Mouse (Mus musculus): ENCODE results near the gene Rgs13. TPM values are rescaled to one million over a fixed set of nuclear protein-coding genes. Genes with fewer than 3 reads are reported as not detected.

The Rgs13 gene
- total and polyA plus RNA-seq, 3 experiments, result 0.30 to 20.4 (median 6.6) TPM

DNA sequence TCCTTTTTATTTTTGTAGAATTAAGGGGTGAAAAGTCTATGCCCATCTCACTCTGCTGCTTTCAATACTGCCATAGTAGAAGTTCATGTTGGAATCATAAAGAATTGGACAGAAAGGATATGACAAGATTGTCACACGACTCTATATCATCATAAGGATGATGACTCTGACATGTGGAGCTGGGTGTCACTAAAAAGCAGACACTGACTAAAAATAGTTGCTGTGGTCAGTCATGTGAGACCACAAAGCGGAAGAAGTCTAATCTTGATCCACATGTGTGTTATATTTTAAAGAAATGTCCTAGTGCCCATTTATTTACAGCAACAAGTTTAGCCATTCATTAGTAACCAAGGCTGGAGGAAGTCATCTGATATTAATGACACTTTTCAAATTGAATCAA, 23.3 kb upstream of the Rgs13 start:
- H3K4me1 ChIP-seq (ENCODE audit: insufficient read depth, low read depth, low read length), result peaks cover 9% of the 10 kb centered on the region; the same call in 1 of the 2 replicates
- no peaks in the 10 kb centered on the region for H3K36me3 ChIP-seq (replicated peaks)
- DNase-seq (ENCODE audit: low spot score) (no peak), ATAC-seq (ENCODE audit: extremely low read depth, insufficient number of reproducible peaks, low FRiP score, poor library complexity, severe bottlenecking) (peak; percentile 88)
- H3K4me3 ChIP-seq (ENCODE audit: low read depth, low read length), result no peak overlapping the region
- no peaks in the 10 kb centered on the region for H3K9me3 ChIP-seq (replicated peaks)
- no peak for TF ChIP-seq POLR2AphosphoS5 (IDR thresholded peaks at IDR 0.05; ENCODE audit: insufficient replicate concordance, low read depth, low read length)
- TF ChIP-seq TAL1 (conservative IDR thresholded peaks at IDR 0.05; ENCODE audit: low read depth, low read length), result no peak
- TF ChIP-seq GATA2 (IDR thresholded peaks at IDR 0.05; ENCODE audit: borderline replicate concordance, low read depth, low read length), result no peak
- TF ChIP-seq CTCF (IDR thresholded peaks at IDR 0.05; ENCODE audit: low read depth, low read length), result no peak
- no peak for TF ChIP-seq GATA1 (IDR thresholded peaks at IDR 0.05; ENCODE audit: borderline replicate concordance, low read length)
- no peaks in the 10 kb centered on the region for H3K27me3 ChIP-seq (ENCODE audit: insufficient read depth, low read length)

DNA sequence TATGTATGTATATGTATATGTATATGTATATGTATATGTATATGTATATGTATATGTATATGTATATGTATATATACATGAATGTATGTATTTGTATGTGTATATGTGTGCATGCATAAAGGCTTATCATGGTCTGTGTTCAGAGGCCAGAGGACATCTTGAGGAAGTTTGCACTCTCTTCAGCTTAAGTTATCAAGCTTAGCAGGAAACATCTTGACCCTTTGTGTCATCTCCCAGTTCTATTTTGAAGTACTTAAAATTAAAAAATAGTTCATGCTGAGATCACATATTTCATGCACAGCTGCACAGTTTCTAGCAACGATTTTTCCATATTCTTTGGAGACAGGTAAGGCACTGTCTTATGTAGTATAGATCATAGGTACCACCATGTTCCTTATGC, 22.4 kb upstream of the Rgs13 start:
- no peak for TF ChIP-seq CTCF (IDR thresholded peaks at IDR 0.05; ENCODE audit: low read depth, low read length)
- TF ChIP-seq GATA2 (IDR thresholded peaks at IDR 0.05; ENCODE audit: borderline replicate concordance, low read depth, low read length), result no peak
- no peak for TF ChIP-seq POLR2AphosphoS5 (IDR thresholded peaks at IDR 0.05; ENCODE audit: insufficient replicate concordance, low read depth, low read length)
- no peak for TF ChIP-seq TAL1 (conservative IDR thresholded peaks at IDR 0.05; ENCODE audit: low read depth, low read length)
- no peak for TF ChIP-seq GATA1 (IDR thresholded peaks at IDR 0.05; ENCODE audit: borderline replicate concordance, low read length)
- DNase-seq (ENCODE audit: low spot score) (no peak), ATAC-seq (ENCODE audit: extremely low read depth, insufficient number of reproducible peaks, low FRiP score, poor library complexity, severe bottlenecking) (no peak)
- H3K36me3 ChIP-seq (replicated peaks), result no peaks in the 10 kb centered on the region
- no peak overlapping the region for H3K4me3 ChIP-seq (ENCODE audit: low read depth, low read length)
- H3K27me3 ChIP-seq (ENCODE audit: insufficient read depth, low read length), result no peaks in the 10 kb centered on the region
- H3K9me3 ChIP-seq (replicated peaks), result no peaks in the 10 kb centered on the region
- H3K4me1 ChIP-seq (ENCODE audit: insufficient read depth, low read depth, low read length), result peaks cover 9% of the 10 kb centered on the region; the same call in 1 of the 2 replicates

DNA sequence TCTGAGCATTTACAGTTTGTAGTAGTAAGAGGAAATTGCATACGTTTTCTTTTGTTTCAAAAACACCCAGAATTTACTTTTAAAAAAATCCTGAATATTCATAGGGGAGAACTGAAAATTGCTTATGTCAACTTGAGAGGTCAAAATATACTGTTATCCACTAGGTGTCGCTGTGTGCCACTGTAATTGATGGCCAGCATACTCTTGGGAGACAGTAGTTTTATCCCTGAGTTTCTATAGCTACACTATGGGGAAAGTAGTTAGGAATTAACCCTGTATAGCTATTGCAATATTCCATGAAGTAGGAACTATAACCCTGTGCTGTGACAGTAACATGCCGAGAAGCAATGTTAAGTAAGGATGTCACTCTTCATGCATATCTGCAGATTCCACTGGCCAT, 20.5 kb upstream of the Rgs13 start:
- H3K36me3 ChIP-seq (replicated peaks), result no peaks in the 10 kb centered on the region
- H3K4me1 ChIP-seq (ENCODE audit: insufficient read depth, low read depth, low read length), result peaks cover 9% of the 10 kb centered on the region; the same call in 1 of the 2 replicates
- ATAC-seq (ENCODE audit: extremely low read depth, insufficient number of reproducible peaks, low FRiP score, poor library complexity, severe bottlenecking) (no peak), DNase-seq (ENCODE audit: low spot score) (no peak)
- H3K27me3 ChIP-seq (ENCODE audit: insufficient read depth, low read length), result no peaks in the 10 kb centered on the region
- peak; percentile 55 for TF ChIP-seq CTCF (IDR thresholded peaks at IDR 0.05; ENCODE audit: low read depth, low read length)
- no peak for TF ChIP-seq GATA1 (IDR thresholded peaks at IDR 0.05; ENCODE audit: borderline replicate concordance, low read length)
- H3K9me3 ChIP-seq (replicated peaks), result no peaks in the 10 kb centered on the region
- no peak overlapping the region for H3K4me3 ChIP-seq (ENCODE audit: low read depth, low read length)

DNA sequence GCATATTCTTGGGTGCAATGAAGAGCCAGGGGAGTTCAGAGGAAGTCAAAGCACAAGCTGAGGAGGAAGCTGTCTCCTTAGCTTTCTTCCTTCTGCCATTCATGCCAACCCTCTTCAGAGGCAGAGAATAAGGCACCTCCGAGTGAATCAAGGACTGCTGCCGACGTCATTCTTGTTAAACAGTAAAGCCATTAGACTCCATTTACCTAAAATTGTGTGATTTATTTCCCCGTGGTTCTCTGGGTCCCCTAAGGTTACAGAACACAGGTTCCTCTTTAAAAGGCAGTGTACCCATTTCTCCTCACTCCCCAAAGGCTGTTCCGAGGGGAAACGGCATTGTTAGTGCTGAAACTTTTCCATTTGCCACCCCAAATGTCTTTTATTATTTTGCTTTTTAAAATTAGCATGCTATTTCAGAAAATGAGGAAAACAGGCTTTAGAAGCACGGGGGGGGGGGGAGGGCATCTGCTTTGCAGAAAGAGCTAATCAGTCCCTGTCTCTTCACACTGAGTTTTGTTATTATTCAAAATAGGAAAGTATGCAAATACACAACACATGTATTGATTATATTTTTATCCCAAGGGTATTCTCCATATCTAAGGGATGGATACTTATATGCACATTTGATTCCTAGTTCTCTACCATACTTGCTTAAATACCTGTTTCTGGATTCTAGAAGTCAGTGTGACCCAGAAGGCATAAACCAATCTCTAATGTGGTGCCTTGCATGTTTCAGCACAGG, 9.7 kb upstream of the Rgs13 start:
- Histone ChIP-seq H3K4me1 (ENCODE audit: insufficient read depth, low read depth, low read length) (peaks cover 16% of the 10 kb centered on the region), H3K4me3 (ENCODE audit: low read depth, low read length) (no peak overlapping the region), H3K36me3 (replicated peaks) (no peaks in the 10 kb centered on the region), H3K27me3 (ENCODE audit: insufficient read depth, low read length) (no peaks in the 10 kb centered on the region), H3K9me3 (replicated peaks) (no peaks in the 10 kb centered on the region)
- ATAC-seq (ENCODE audit: extremely low read depth, insufficient number of reproducible peaks, low FRiP score, poor library complexity, severe bottlenecking) (no peak), DNase-seq (ENCODE audit: low spot score) (no peak)
- TF ChIP-seq GATA2 (IDR thresholded peaks at IDR 0.05; ENCODE audit: borderline replicate concordance, low read depth, low read length), result no peak
- no peak for TF ChIP-seq CTCF (IDR thresholded peaks at IDR 0.05; ENCODE audit: low read depth, low read length)
- TF ChIP-seq POLR2AphosphoS5 (IDR thresholded peaks at IDR 0.05; ENCODE audit: insufficient replicate concordance, low read depth, low read length), result no peak

DNA sequence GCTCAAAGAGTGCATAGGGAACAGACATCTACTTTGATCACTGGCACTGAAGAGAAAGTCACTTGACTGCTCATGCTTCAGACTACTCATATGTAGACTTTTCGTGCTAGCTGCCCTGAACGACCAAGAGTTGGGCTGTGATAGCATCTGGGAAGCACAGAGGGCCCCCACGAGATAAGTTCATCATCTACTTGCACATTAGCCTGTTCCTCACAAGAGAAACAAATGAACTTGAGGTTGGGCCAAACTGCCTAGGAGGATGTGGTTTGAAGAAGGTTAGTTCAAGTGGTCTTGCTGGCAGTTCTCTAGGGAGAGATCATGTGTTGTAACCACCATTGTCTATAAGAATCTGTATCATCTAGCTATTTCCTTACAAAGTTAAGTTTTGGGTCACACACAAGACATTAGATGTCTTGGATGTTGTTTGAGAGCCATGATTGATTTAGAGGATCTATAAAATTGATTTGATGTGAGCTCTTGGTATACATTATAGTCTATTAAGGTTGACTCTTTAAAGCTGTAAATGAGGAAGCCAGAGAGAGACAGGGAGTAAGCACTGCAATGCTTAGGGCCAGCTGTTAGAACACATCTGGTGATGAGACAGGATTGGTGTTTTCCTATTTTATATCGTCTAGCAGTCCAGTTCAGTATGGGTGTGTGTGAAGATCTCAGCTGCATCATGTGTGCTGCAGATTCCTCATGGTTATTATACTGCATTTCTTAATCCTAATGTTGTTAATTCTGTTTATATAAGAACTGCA, 8.0 kb upstream of the Rgs13 start:
- Histone ChIP-seq H3K9me3 (replicated peaks) (no peaks in the 10 kb centered on the region), H3K27me3 (ENCODE audit: insufficient read depth, low read length) (no peaks in the 10 kb centered on the region), H3K4me3 (ENCODE audit: low read depth, low read length) (no peak overlapping the region), H3K36me3 (replicated peaks) (no peaks in the 10 kb centered on the region), H3K4me1 (ENCODE audit: insufficient read depth, low read depth, low read length) (peaks cover 16% of the 10 kb centered on the region)
- no peak for TF ChIP-seq GATA1 (IDR thresholded peaks at IDR 0.05; ENCODE audit: borderline replicate concordance, low read length)
- TF ChIP-seq TAL1 (conservative IDR thresholded peaks at IDR 0.05; ENCODE audit: low read depth, low read length), result peak; percentile 51
- ATAC-seq (ENCODE audit: extremely low read depth, insufficient number of reproducible peaks, low FRiP score, poor library complexity, severe bottlenecking) (peak; percentile 89), DNase-seq (ENCODE audit: low spot score) (no peak)

DNA sequence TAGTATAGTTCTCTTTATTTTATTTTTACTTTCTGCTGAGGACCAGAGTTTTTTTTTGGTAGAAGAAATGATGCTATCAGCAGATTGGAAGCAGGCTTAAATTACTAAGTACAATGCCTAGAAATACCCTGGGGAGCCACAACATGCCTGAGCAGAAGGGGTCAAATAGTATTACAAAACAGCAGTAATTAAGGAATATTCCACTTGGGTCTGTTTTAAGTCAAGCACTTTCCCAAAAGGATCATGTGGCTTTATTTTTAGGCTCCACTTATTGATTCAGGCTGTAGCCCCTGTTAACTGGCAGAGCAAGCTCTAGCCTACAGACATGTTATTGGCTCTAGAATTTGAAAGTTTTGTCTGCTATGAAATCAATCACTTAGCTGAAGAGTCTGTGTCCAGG, 6.5 kb upstream of the Rgs13 start:
- H3K9me3 ChIP-seq (replicated peaks), result no peaks in the 10 kb centered on the region
- no peaks in the 10 kb centered on the region for H3K36me3 ChIP-seq (replicated peaks)
- TF ChIP-seq GATA1 (IDR thresholded peaks at IDR 0.05; ENCODE audit: borderline replicate concordance, low read length), result no peak
- no peak for TF ChIP-seq GATA2 (IDR thresholded peaks at IDR 0.05; ENCODE audit: borderline replicate concordance, low read depth, low read length)
- no peak for TF ChIP-seq TAL1 (conservative IDR thresholded peaks at IDR 0.05; ENCODE audit: low read depth, low read length)
- TF ChIP-seq CTCF (IDR thresholded peaks at IDR 0.05; ENCODE audit: low read depth, low read length), result no peak
- no peak for TF ChIP-seq POLR2AphosphoS5 (IDR thresholded peaks at IDR 0.05; ENCODE audit: insufficient replicate concordance, low read depth, low read length)
- DNase-seq (ENCODE audit: low spot score) (no peak), ATAC-seq (ENCODE audit: extremely low read depth, insufficient number of reproducible peaks, low FRiP score, poor library complexity, severe bottlenecking) (no peak)
- no peaks in the 10 kb centered on the region for H3K27me3 ChIP-seq (ENCODE audit: insufficient read depth, low read length)
- peaks cover 23% of the 10 kb centered on the region for H3K4me1 ChIP-seq (ENCODE audit: insufficient read depth, low read depth, low read length)
- H3K4me3 ChIP-seq (ENCODE audit: low read depth, low read length), result no peak overlapping the region

Data from G1E (cell line).